Mouse (Mus musculus) urinary bladder, postnatal 25 days (tissue): ENCODE results near the gene Tgm2.
A peak's percentile ranks its signal among the peaks of the same experiment; 100 is the strongest.

Experiments
- DNase-seq: peaks from one replicate; pipeline ENCODE4 v3.0.0; 2022; ENCODE audit warnings: low spot score

Gene Tgm2

DNA sequence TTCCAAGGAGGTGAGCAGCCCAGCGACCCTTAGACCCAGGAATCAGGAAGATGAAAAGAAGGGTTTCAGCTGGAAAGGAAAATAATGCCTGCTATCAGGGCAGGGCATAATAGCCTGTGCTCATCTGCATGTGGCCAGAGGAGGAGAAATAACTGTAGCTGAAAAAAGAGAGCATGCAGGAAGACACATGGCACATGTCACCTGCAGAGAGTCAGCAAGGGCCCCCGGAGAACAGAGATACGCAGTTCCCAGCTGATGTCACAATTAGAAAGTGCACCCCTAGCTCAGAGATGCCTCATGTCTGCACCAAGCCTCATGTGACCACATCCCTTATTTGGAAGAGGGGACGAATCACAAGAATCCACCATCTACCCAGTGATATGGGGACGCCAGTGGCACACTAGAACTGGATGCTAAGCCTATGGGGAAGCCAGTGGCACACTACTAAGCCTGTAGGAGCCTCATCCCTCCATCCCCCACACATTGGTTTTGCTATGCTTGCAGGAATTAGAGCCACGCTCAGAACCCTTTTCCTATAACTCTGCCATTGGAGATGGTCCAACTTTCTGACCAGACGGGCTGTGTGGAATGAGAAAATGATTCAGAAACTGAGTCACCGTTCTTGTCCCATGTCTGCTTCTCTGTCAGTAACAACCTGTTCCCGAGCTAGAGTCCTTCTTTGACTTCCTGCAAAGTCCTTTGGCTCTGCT lies 21.4 kb upstream of the Tgm2 start:
- DNase-seq, result no peak

DNA sequence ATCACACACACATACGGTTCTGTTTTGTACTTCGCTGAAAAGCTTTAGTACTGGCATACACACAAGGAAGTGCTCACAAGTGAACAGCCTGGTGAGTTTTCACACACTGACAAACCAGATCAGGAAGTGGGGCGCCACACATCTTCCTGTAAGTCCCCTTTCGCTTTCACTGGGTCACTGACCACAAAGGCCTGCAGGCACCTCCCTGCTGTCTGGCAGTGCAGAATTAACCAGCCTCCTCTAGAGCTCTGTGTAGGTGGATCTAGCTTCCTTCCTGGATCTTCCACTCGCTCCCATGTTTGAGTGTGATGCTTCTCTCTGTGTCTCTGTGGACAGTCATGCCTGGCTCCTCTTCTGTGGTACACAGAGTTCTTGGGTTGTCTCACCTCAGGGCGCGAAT lies 20.4 kb upstream of the Tgm2 start:
- DNase-seq, result no peak

DNA sequence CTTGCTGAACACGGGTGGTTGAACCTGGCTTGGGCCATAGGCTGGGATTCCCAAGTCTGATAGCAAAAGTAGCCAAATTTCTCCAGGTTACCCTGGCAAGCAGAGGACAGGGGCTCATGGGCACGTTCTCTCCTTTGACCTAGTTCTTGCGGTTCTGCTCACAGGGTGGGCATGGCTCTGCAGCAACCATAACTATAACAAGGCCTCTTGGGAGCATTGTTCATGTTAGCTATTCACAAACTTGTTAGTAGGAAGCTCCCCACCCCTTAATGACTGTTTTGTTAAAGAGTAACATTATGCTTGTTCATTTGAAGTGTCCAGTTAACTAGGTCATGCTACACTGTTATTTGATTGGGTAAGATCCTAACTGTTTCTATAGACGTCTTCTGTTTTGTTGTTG lies 19.5 kb upstream of the Tgm2 start:
- DNase-seq, result no peak

DNA sequence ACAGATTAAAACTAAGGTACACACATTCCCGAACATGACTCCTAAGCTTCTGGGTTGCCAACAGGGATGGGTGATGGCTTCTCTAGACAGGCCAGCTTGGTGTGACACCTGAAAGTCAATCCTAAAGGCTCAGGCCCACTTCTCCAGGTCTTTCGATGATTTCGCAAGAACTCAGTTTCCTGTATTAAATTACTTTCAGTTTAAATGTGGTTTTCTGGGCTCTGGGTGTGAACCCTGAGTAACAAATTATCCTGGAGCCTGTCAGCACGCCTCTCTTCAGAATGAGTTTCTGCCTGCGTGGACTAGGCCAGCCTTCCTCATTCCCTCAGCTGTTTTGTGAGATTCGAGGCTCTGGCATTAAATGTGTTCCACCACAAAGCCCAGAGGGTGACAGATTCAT lies 16.8 kb upstream of the Tgm2 start:
- DNase-seq, result no peak

DNA sequence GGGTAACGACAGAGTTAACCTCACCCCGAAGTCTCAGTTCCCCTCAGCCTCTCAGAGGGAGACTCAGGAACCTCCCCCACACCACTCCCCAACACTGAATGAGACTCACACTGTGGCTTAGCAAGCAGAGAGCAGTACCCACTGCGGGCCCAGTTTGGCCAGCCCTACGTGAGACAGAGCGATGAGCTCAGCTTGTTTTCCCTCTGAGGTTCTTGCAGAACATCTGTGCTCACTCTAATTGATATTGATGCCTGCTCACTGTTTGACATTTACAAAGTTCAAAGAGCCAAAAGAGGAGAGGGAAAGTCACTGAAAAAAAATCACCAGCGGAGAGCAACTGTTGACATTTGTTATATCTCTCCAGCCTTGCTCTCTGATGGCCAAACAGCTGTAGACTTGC lies 15.5 kb upstream of the Tgm2 start:
- no peak for DNase-seq

DNA sequence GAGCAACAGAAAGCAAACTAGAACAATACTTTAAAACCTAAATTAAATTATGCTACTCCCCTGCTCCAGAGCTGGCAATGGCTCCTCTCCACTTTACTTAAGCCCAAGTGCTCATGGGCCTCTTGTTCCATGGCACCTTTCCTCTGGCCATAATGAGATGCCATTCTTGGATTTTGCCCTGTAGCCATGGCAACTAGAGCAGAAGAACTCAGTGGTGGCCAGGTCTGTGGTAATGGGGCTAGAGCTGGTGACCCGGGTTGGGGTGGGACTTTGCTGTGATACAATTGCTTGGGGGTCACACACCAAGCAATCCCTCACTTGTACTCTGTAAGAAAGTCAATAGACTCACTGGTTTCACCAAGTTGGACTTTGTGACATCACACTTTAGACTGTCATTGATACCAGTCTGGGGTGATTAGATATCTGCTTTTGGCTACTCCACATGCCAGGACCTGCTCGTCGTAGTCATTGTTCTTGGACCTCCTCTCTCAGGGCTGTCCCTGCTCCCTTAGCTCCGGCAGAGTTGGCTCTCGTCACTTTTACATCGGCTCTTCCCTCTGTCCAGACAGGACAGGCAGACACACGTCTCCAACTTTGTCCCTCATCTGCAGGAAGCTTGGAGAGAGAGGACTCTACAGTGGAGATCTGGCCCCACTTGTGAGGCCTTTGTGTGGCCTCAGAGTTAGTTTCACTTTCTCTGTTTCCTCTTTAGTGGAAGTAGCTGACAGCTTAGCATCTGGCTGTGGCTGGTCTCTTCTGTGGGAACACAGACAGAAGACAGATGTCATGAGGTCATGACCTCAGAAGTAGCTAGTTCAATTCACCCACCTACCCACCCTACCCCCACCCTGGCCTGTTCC lies 13.4 kb upstream of the Tgm2 start:
- no peak for DNase-seq

- no peak for DNase-seq
Observed at GRCm38 (mm10) chr2:158157654-158158053, 11.4 kb upstream of the Tgm2 start.

DNA sequence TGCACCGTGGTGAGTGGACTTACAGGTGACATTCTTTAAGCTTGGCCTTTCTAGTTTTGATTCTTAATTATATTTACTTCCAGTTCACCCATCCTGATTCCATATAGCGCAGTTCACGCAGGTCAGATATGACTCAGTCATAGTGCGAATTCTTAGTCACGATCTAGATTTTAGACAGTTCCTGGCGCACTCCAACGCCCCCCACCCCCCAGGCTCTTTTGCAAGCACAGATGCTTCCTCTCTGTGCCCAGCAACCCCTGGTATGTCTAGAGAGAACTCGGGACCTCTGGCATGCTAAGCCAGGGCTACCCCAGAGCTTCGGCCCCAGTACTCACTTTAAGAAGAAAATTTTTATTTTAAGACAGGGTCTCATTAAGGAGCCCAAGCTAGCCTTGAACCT lies 10.3 kb upstream of the Tgm2 start:
- no peak for DNase-seq

DNA sequence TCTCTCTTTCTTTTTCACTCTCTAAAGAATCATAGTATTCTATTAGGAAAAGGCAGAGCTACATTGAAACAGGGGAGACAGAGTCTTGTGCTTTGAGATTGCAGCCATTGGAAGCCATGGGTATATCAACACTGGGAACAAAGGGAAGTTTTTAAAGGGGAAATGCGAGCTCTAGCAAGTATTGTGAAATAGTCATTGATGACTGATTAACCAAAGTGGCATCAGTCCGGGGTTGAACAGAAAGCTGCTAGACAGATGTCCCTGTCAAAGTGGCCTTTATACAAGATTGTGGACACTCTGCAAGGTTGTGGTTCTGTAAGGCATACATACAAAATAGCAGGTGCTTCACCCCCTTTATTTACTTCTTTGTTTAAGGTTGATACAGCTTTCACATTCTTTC lies 9.4 kb upstream of the Tgm2 start:
- no peak for DNase-seq

DNA sequence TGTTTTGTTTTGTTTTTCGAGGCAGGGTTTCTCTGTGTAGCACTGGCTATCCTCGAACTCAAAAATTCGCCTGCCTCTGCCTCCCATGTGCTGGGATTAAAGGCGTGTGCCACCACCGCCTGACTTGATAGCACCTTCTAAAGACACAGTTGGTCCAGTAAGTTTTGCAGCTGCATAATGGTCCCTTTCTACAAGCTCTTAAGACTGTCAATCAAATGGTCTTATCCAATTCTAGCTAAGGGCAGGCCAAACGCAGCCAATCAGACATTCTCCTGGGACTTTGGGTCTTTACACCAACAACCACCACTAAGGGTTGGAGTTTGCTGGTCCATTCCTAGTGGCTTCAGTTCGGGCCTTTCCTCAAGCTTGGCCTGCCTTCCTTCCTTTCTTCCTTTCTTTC lies 8.9 kb upstream of the Tgm2 start:
- no peak for DNase-seq

DNA sequence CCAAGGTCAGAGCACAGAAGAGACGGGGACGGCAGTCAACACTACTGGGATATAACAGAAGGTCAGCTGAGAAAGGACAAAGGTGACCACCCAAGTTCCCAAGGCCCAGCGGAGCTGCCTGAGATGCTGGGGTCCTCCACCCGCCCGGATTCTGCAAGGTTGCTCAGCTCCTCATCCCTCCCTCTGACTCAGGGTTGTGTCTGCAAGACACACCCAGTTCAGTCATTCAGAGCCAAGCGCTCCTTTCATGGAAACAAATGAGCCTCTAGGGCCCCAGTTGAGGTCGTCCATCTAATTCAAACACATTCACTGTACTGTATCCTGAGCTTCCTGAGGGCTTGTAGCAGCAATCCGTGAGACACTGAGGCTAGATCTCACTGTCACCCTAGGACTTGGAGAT lies 8.4 kb upstream of the Tgm2 start:
- DNase-seq, result no peak

DNA sequence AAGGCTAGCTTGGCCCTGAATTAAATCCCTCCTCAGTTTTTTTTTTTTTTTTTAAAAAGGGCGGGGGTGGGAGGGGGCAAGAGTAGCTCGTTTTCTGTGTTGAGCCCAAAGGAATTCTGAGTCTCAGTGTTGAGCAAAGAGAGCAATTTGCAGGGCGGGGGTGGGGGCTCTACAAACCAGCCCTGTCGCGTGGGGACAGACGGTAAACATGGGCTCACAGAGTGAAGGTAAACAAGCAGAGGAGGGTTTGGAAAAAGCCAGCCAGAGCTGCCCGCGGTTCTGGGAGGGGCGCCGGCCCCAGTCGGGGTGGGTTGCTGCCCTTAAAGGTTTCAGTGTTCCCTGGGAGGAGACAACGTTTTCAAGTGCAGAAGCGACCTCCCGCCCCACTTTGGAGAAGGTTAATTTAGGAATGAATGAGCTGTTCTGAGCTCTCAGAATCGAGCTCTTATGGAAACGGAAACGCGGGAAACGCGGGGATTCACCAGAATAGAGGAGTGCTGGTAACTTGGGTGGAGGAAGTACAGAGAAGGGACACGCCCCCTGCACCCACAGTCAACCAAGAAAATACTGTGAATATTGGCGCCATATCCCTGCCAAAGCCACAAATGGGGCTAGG lies 7.6 kb upstream of the Tgm2 start:
- peak; percentile 35 for DNase-seq

- DNase-seq, result no peak
Observed at GRCm38 (mm10) chr2:158152685-158153309, 6.6 kb upstream of the Tgm2 start.

- no peak for DNase-seq
Observed at GRCm38 (mm10) chr2:158151077-158151476, 4.8 kb upstream of the Tgm2 start.

DNA sequence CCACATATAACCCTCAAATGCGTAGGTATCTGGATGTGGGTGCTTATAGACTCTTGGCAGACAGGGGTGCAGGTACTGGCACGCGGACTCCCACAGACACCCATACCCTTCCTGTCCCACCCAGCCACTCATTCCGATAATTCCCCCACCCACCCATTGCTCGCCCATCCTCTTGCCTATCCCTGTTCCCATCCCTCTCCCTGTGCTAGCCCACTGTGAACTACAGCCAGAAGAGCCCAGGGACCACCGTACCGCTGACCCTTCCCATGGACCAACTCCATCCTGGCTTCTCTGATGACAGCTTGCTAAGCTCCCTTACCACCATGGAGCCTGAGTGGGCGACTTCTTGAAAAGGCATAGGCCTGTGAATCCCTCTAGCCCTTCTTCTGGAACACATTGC lies 735 bp upstream of the Tgm2 start:
- DNase-seq, result no peak

GRCm38 (mm10) chr2:158145528-158146065 lies 639 bp downstream of the Tgm2 start:
- DNase-seq, result no peak

GRCm38 (mm10) chr2:158144750-158145527 lies 1.3 kb downstream of the Tgm2 start:
- DNase-seq, result no peak

- DNase-seq, result no peak
Observed at GRCm38 (mm10) chr2:158144263-158144662, 2.0 kb downstream of the Tgm2 start.

GRCm38 (mm10) chr2:158143816-158144215 lies 2.4 kb downstream of the Tgm2 start:
- no peak for DNase-seq

DNA sequence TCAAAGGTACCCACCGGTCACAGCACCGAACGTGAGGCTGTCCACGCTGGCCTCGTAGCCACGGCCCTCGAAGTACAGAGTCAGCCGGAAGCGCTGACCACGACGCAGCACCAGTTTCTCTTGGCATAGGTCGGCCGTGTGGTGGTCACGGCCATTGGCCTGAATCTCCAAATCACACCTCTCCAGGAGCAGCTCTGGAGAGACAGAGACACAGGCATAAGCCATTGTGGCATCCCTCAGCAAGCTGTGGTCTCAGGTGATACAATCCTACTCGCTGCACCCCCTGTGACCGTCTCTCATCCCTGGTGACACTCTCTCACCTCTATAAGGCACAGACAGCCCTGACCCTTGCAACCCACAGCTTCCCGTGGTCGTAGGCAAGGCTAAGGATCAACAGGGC lies 3.3 kb downstream of the Tgm2 start:
- no peak for DNase-seq

DNA sequence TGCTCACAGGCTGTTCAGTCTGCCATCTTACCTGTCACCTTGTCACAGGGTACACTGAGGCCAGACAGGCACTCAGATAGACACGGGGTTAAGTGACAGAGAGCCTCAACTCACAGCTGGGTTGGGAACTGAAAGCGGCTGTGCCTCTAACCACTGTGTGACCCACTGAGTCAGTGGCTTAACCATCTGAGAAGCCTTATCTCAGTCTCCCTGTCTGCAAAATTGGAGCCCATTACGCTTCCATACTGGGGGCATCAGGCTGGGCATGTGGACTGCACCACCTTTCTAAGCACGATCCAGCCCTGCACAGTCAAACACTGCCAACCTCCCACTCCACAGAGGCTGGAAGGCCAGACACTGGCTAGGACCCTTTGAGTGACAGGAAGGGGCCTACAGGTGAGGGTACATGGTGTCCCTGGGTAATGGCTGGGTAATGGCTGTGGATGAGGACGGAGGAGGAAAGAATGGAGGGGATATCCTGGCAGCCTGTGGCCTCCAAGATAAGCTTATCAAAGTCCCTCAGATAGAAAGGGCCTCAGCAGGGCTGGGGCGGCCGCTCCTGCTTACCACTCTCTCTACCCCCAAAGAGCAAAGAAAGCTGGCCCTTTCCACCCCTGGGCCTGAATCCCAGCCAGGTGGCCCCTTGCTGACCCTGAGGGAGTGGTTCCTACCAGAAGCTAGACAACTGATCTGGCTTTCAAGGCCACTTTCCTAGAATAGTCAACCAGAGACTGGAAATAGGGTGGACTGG lies 4.4 kb downstream of the Tgm2 start:
- DNase-seq, result no peak
